Mouse (Mus musculus): ENCODE measurements around the gene Prpf38a. TPM values are rescaled to one million over a fixed set of nuclear protein-coding genes. Genes with fewer than 3 reads are reported as not detected.

Prpf38a gene
- total RNA-seq (2023), result 10 to 100 TPM; 25.2 to 26.4 TPM

DNA sequence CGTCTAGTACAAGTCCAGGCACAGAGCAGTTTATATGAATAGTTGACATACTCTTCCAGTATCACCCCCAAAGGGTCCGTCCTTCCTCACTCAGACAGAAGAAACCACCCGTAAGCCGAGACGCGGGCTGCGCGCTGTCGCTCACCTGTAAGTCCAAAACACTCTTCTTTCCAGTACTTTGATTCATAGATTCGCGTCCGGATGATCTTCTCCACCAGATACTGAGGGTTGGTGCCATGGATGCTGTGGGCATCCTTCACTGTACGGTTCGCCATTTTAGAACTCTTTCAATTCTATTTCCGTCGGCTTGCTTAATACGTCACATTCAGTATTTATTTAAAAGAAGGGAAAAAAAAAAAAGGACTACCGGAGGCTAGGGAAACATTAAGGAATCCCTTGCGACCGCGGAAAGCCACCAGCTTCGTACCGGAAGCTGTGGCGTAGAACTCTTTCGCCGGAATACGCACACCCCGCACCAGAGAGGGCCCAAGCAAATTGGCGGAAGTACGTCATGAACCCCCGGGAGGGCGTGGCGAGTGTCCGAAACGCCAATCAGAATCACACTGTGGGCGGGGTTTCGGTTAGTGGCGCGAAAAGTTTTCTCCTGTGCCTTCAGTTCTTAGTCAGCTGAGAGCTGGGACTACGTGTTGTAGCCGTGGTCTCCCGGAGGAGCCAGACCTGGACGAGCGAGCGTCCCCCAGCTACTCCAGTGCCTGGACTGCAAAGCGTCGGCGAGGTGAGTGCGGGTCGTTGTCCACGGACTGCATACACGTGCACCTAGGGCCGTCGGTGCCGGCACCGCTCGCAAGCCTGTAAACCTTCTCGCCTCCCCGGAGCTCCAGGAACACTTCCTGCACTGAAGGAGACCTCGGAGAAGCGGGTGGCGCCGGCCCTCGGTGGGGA is at the start of gene Prpf38a, which contains the start of gene Orc1:
Prpf38a (minus strand) TSS at position 497 of the 903 bp plus-strand sequence.
Orc1 (plus strand) TSS at position 584 of the 903 bp plus-strand sequence.

DNA sequence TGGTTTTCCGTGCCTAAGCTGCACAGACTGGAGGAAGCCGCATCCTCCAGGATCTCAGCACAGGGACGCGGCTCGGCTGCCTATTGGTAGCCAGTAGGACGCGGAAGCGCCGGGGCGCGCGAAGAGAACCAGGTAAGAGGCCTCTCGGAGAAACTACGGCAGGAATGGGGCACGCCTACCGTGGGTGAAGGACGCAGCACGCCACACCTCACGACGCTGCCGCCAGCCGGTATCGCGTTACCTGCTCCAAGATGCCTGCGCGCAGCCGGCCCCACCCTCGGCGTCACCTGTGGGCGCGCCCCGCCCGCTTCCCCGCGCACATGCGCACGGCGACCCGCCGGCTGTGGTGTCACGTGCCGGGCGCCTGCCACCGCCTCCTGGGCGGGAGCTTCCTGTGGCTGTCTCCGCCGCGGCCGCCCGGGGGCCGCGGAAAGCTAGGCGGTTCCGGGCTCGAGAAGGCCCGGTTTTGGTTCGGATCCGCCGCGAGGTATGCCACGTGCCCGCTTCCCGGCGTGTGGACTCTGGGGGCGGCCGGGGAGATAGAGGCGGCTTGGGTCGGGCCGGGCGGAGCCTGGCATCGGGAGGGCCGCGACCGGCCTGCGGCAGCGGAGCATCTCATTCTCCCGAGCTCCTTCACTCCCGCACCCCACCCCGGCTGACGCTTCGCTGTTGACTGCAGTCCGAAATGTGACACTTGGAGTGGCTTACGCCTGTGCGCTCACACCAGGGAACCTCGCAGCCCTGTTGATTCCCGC is 40.6 kb upstream of the Prpf38a start, which contains the start of gene Cc2d1b:
Cc2d1b (plus strand) TSS at position 354 of the 755 bp plus-strand sequence.

Other genes starting within 250 kb of the Prpf38a start
- not detected for gene Shisal2a, start 196.0 kb downstream of the Prpf38a start, total RNA-seq (2023)
- gene Gpx7, start 172.4 kb downstream of the Prpf38a start, total RNA-seq (2023), result 1 to 10 TPM in 1 of 2 experiments, under 1 TPM in 1; 0.70 to 1.3 TPM
- 10 to 100 TPM; 51.2 to 65.8 TPM for gene Tut4, start 119.9 kb downstream of the Prpf38a start, total RNA-seq (2023)
- under 1 TPM; 0.26 to 0.70 TPM for gene Orc1, start 87 bp upstream of the Prpf38a start, total RNA-seq (2023)
- 10 to 100 TPM; 41.1 to 45.2 TPM for gene Cc2d1b, start 40.6 kb upstream of the Prpf38a start, total RNA-seq (2023)
- 1 to 10 TPM; 2.4 to 2.6 TPM for gene 3110021N24Rik, start 140.3 kb upstream of the Prpf38a start, total RNA-seq (2023)
- 100 to 1,000 TPM; 107 to 115 TPM for gene Zfyve9, start 201.5 kb upstream of the Prpf38a start, total RNA-seq (2023)

Data from monocyte, adult 59 days (primary cell).